Mouse (Mus musculus): ENCODE results near the gene Otop3.

Otop3 gene

DNA sequence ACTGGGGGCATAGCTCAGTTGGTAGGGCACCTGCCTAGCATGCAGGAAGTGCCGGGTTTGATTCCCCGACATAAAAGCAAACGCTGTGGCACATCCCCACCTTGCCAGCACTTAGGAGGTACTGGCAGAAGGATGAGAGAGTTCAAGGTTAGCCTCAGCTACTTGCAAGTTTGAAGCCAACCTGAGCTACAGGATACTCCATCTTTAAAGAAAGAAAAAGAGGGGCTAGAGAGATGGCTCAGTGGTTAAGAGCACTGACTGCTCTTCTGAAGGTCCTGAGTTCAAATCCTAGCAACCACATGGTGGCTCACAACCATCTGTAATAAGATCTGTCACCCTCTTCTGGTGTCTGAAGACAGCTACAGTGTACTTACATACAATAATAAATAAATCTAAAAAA lies 52.3 kb downstream of the Otop3 start:
- ChIA-PET POLR2A (interaction anchor here in 3 of 4 experiments (0.6 to 4.1 kb wide), 5 partner anchors 17 to 127 kb away, joined by 3 to 23 read pairs (median 3); partner anchors contain the start of genes Jpt1 (in 1 of the 3) and Mrpl58 (in 1 of the 3)), CTCF (interaction anchor here in 2 of 4 experiments (0.6 to 0.8 kb wide), 2 partner anchors 18 to 185 kb away, joined by 3 to 4 read pairs; no protein-coding TSS in a partner anchor)

DNA sequence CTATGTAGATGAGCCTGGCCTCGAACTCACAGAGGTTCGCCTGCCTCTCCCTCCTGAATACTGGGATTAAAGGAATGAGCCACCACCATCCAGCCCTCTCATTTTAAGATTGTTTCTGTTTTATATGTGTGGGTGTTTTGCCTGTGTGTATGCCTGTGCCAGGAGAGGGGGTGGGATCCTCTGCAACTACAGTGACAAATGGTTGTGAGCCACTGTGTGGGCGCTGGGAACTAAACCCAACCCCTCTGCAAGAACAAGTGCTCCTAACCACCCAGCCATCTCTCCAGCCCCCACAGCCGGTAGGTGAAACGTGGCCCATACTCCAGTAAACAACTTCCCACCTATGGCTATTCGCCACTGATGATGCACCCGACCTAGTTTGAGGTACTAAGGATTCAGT lies 56.8 kb downstream of the Otop3 start:
- POLR2A ChIA-PET: interaction anchor here in 3 of 4 experiments (0.7 to 5.8 kb wide), 15 partner anchors 8 to 822 kb away, joined by 3 to 44 read pairs (median 5); partner anchors contain the start of genes Cdr2l (in 3 of the 3), Mrpl58 (in 2 of the 3), Jpt1 (in 1 of the 3) and Slc9a3r1 (in 1 of the 3)
- CTCF ChIA-PET: interaction anchor here in 1 of 4 experiments (1.0 kb wide), 1 partner anchor 37 kb away, joined by 3 read pairs; no protein-coding TSS in a partner anchor

DNA sequence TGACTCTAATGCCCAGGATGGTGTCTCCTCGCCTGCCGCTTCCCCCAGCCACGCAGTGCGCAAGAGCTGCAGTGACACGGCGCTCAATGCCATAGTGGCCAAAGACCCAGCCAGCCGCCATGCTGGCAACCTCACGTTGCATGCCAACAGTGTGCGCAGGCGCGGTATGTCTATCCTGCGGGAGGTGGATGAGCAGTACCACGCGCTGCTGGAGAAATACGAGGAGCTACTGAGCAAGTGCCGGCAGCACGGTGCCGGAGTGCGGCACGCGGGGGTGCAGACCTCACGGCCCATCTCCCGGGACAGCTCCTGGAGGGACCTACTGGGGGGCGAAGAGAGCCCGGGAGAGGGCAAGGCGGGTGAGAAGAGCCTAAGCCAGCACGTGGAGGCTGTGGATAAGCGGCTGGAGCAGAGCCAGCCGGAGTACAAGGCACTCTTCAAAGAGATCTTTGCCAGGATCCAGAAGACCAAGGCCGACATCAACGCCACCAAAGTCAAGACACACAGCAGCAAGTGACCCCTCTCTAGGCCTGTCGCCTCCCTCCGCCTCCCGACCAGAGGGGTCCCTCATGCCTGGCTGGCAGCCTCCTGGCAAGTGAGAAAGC lies 59.3 kb downstream of the Otop3 start:
- CTCF ChIA-PET: interaction anchor here (0.6 to 2.0 kb wide), 14 partner anchors 9 to 313 kb away, joined by 3 to 8 read pairs (median 3); partner anchors contain the start of gene Cdr2l (in 1 of the 4)
- POLR2A ChIA-PET: interaction anchor here (0.5 to 5.8 kb wide), 29 partner anchors 9 to 390 kb away, joined by 3 to 44 read pairs (median 4); partner anchors contain the start of genes Cdr2l (in 3 of the 4), Mrpl58 (in 2 of the 4), Armc7 (in 1 of the 4) and Atp5h (in 1 of the 4)

Data from embryonic stem cell, embryonic (primary cell).